Mouse (Mus musculus) heart, embryonic 12.5 days (tissue): ENCODE measurements at regions not wholly inside any gene's neighbourhood (a gene's known extent, or its start where the extent isn't known, plus 50 kb on each side); places are given as distances from the start of the nearest gene placed in this dataset.

Source experiments
- ATAC-seq: fragments of 200-750 bp; cut with Nextera tagmentation; 2 replicates; pipeline ENCODE4 v1.8.0; 2017; ENCODE audit warnings: moderate TSS enrichment, moderate library complexity; ENCODE audit not compliant: insufficient number of reproducible peaks, low FRiP score
- H3K27ac ChIP-seq: fragments of 300-500 bp; sonication (generic); 2 replicates; pipeline ENCODE4 v1.5.1; 2016; ENCODE audit warnings: mild to moderate bottlenecking, moderate library complexity; ENCODE audit not compliant: poor library complexity, severe bottlenecking
- H3K27me3 ChIP-seq: fragments of 300-500 bp; sonication (generic); replicated peaks from 2 replicates; pipeline ENCODE4 v1.6.1; 2016; ENCODE audit warnings: mild to moderate bottlenecking, moderate library complexity
- H3K36me3 ChIP-seq: fragments of 300-500 bp; sonication (generic); 2 replicates; pipeline ENCODE4 v1.6.1; 2016; ENCODE audit warnings: mild to moderate bottlenecking, moderate library complexity
- H3K4me1 ChIP-seq: fragments of 300-500 bp; sonication (generic); replicated peaks from 2 replicates; pipeline ENCODE4 v1.6.1; 2016; ENCODE audit warnings: mild to moderate bottlenecking
- H3K4me2 ChIP-seq: fragments of 300-500 bp; sonication (generic); 2 replicates; pipeline ENCODE4 v1.6.1; 2016; ENCODE audit warnings: mild to moderate bottlenecking, moderate library complexity
- H3K4me3 ChIP-seq: fragments of 300-500 bp; sonication (generic); 2 replicates; pipeline ENCODE4 v1.5.1; 2016; ENCODE audit warnings: mild to moderate bottlenecking
- H3K9ac ChIP-seq: fragments of 300-500 bp; sonication (generic); 2 replicates; pipeline ENCODE4 v1.6.1; 2016; ENCODE audit warnings: mild to moderate bottlenecking, moderate library complexity
- H3K9me3 ChIP-seq: fragments of 300-500 bp; sonication (generic); replicated peaks from 2 replicates; pipeline ENCODE4 v1.6.1; 2016; ENCODE audit warnings: mild to moderate bottlenecking, moderate library complexity
- WGBS: fragments of 180-500 bp; shearing (Covaris S2); methylation state at CpG from one replicate; pipeline ENCODE4 v1.1.7; 2016; 5-methylcytosine and 5-hydroxymethylcytosine counted together

- no peak overlapping the region for H3K27ac ChIP-seq
- 69% methylated on average over 2 of the region's 2 CpGs for WGBS
- 0 out of 2 replicates have a peak, but pooled peaks cover 7% of the 10 kb centered on the region for H3K27me3 ChIP-seq
Measured at GRCm38 (mm10) chr5:129393150-129393549, 107.9 kb upstream of the Sfswap start.

GRCm38 (mm10) chr5:129393606-129394255 lies 107.3 kb upstream of the Sfswap start:
- H3K27me3 ChIP-seq: 0 out of 2 replicates have a peak, but pooled peaks cover 7% of the 10 kb centered on the region
- no peaks in the 10 kb centered on the region for H3K9me3 ChIP-seq
- ATAC-seq: no peak
- no peak overlapping the region for H3K9ac ChIP-seq
- H3K36me3 ChIP-seq: no peaks in the 10 kb centered on the region
- 75% methylated on average over 9 of the region's 9 CpGs for WGBS
- H3K4me2 ChIP-seq: no peak overlapping the region
- no peak overlapping the region for H3K27ac ChIP-seq
- no peak overlapping the region for H3K4me3 ChIP-seq
- no peaks in the 10 kb centered on the region for H3K4me1 ChIP-seq

More at GRCm38 (mm10) chr5:129393150-129393549, 107.9 kb upstream of the Sfswap start:
- 0 out of 2 replicates have a peak, but pooled peaks cover 4% of the 10 kb centered on the region for H3K4me1 ChIP-seq
- no peak overlapping the region for H3K4me3 ChIP-seq
- H3K4me2 ChIP-seq: no peak overlapping the region
- no peaks in the 10 kb centered on the region for H3K36me3 ChIP-seq
- H3K9ac ChIP-seq: no peak overlapping the region
- no peaks in the 10 kb centered on the region for H3K9me3 ChIP-seq
- no peak for ATAC-seq

GRCm38 (mm10) chr5:129394416-129394815 lies 106.6 kb upstream of the Sfswap start:
- Histone ChIP-seq H3K36me3 (no peaks in the 10 kb centered on the region), H3K9me3 (no peaks in the 10 kb centered on the region), H3K27ac (no peak overlapping the region), H3K9ac (no peak overlapping the region), H3K4me2 (no peak overlapping the region), H3K4me1 (no peaks in the 10 kb centered on the region), H3K27me3 (0 out of 2 replicates have a peak, but pooled peaks cover 7% of the 10 kb centered on the region), H3K4me3 (no peak overlapping the region)
- 54% methylated on average over 4 of the region's 4 CpGs for WGBS
- no peak for ATAC-seq

GRCm38 (mm10) chr5:129397311-129397710 lies 103.7 kb upstream of the Sfswap start:
- Histone ChIP-seq H3K27ac (no peak overlapping the region), H3K9me3 (no peaks in the 10 kb centered on the region), H3K4me2 (no peak overlapping the region), H3K4me1 (no peaks in the 10 kb centered on the region), H3K36me3 (no peaks in the 10 kb centered on the region), H3K9ac (no peak overlapping the region), H3K27me3 (no peaks in the 10 kb centered on the region), H3K4me3 (no peak overlapping the region)
- no peak for ATAC-seq
- 92% methylated on average over 1 of the region's 1 CpGs for WGBS

GRCm38 (mm10) chr5:129406259-129406658 lies 94.8 kb upstream of the Sfswap start:
- Histone ChIP-seq H3K27me3 (no peaks in the 10 kb centered on the region), H3K4me1 (no peaks in the 10 kb centered on the region), H3K4me2 (no peak overlapping the region), H3K36me3 (no peaks in the 10 kb centered on the region), H3K27ac (no peak overlapping the region), H3K9ac (no peak overlapping the region), H3K9me3 (no peaks in the 10 kb centered on the region), H3K4me3 (no peak overlapping the region)
- WGBS: 50% methylated on average over 4 of the region's 4 CpGs
- no peak for ATAC-seq

GRCm38 (mm10) chr5:129409440-129410004 lies 91.5 kb upstream of the Sfswap start:
- Histone ChIP-seq H3K4me2 (no peak overlapping the region), H3K4me3 (no peak overlapping the region), H3K36me3 (no peaks in the 10 kb centered on the region), H3K4me1 (peaks cover under 1% of the 10 kb centered on the region), H3K27ac (no peak overlapping the region), H3K9ac (no peak overlapping the region), H3K27me3 (no peaks in the 10 kb centered on the region), H3K9me3 (no peaks in the 10 kb centered on the region)
- 63% methylated on average over 14 of the region's 14 CpGs for WGBS
- no peak for ATAC-seq

GRCm38 (mm10) chr5:129412161-129412560 lies 88.9 kb upstream of the Sfswap start:
- no peak for ATAC-seq
- Histone ChIP-seq H3K9ac (no peak overlapping the region), H3K27ac (no peak overlapping the region), H3K4me3 (no peak overlapping the region), H3K27me3 (no peaks in the 10 kb centered on the region), H3K9me3 (no peaks in the 10 kb centered on the region), H3K36me3 (no peaks in the 10 kb centered on the region), H3K4me1 (peaks cover 16% of the 10 kb centered on the region), H3K4me2 (no peak overlapping the region)
- 88% methylated on average over 6 of the region's 6 CpGs for WGBS

- Histone ChIP-seq H3K27me3 (no peaks in the 10 kb centered on the region), H3K9ac (peak overlapping the region; percentile 34; the same call in 1 of the 2 replicates), H3K4me3 (peak overlapping the region; percentile 15), H3K9me3 (no peaks in the 10 kb centered on the region), H3K4me1 (peaks cover 16% of the 10 kb centered on the region), H3K4me2 (peak overlapping the region; percentile 60), H3K27ac (peak overlapping the region; percentile 82), H3K36me3 (no peaks in the 10 kb centered on the region)
- WGBS: 19% methylated on average over 12 of the region's 12 CpGs
- ATAC-seq: peak; percentile 57
Measured at GRCm38 (mm10) chr5:129414960-129415706, 85.9 kb upstream of the Sfswap start.

GRCm38 (mm10) chr5:129416425-129416824 lies 84.6 kb upstream of the Sfswap start:
- Histone ChIP-seq H3K36me3 (no peaks in the 10 kb centered on the region), H3K9me3 (0 out of 2 replicates have a peak, but pooled peaks cover 5% of the 10 kb centered on the region), H3K4me2 (no peak overlapping the region), H3K4me1 (peaks cover 16% of the 10 kb centered on the region), H3K9ac (no peak overlapping the region), H3K27ac (no peak overlapping the region), H3K27me3 (no peaks in the 10 kb centered on the region), H3K4me3 (no peak overlapping the region)
- 21% methylated on average over 3 of the region's 3 CpGs for WGBS
- no peak for ATAC-seq

GRCm38 (mm10) chr5:129417516-129417915 lies 83.5 kb upstream of the Sfswap start:
- no peak for ATAC-seq
- H3K4me2 ChIP-seq: no peak overlapping the region
- no peak overlapping the region for H3K9ac ChIP-seq
- no peak overlapping the region for H3K27ac ChIP-seq
- H3K4me1 ChIP-seq: peaks cover 16% of the 10 kb centered on the region
- H3K9me3 ChIP-seq: 0 out of 2 replicates have a peak, but pooled peaks cover 5% of the 10 kb centered on the region
- no peaks in the 10 kb centered on the region for H3K27me3 ChIP-seq
- H3K4me3 ChIP-seq: no peak overlapping the region
- no peaks in the 10 kb centered on the region for H3K36me3 ChIP-seq
- WGBS: 69% methylated on average over 3 of the region's 3 CpGs

GRCm38 (mm10) chr5:129420981-129421380 lies 80.0 kb upstream of the Sfswap start:
- Histone ChIP-seq H3K27ac (no peak overlapping the region), H3K9ac (no peak overlapping the region), H3K4me2 (no peak overlapping the region), H3K36me3 (no peaks in the 10 kb centered on the region), H3K4me3 (no peak overlapping the region), H3K4me1 (peaks cover 2% of the 10 kb centered on the region), H3K27me3 (no peaks in the 10 kb centered on the region), H3K9me3 (0 out of 2 replicates have a peak, but pooled peaks cover 5% of the 10 kb centered on the region)
- no peak for ATAC-seq
- WGBS: 86% methylated on average over 2 of the region's 2 CpGs
